In the genomic region with DNA sequence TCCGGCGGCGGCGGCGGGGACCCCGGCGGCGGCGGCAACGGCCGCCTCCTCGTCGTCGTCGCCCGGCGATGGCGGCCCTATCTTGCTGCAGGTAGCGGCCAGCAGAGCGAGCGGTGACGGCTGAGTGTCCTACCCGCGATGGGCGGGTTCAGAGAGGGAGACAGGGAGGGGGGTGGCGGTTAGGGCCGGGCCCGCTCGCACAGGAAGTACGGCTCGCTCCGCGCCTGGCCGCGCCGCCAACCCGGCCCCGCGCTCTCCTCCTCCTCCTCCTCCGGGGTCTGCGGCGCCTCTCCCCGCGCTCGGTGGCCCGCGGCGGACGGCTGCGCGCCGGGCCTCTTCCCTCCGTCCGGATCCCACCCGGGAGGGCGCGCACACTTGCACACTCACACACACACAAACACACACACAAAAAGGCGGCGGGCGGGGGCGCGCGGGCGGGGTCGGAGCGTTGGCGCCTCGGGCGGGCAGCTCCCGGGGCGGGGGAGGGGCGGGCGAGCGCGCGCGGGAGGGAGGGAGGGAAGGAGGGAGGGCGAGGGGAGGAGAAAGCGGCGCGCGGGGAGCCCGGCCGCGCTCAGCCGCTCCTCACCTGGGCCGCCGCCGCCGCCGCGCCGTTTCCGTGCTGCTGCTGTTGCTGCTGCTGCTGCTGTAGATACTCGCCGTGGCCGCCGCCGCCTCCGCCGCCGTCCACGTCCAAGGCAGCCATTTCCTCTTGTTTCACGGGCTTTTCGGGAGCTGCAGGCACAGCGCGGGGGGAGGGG, we compare ENCODE assay signal across 9 mouse cellular contexts. TPM values are rescaled to one million over a fixed set of nuclear protein-coding genes. Genes with fewer than 3 reads are reported as not detected.
DNase-seq lines count a peak whose midpoint lies in the region; ATAC-seq and TF ChIP-seq lines count a peak whose summit lies in the region.
"Had no signal": no experiment of that assay in that cellular context is flagged by ENCODE, and none has a peak within 500 bp of the region (broad histone marks: within the 10 kb centered on the region; RNA-seq: fewer than 3 reads in every experiment).

No protein-coding gene starts in this region.

- H3K4me3 ChIP-seq in E14TG2a.4 (replicated peaks; ENCODE audit: low read length) = peak overlapping the region; percentile 99
- peak overlapping the region; percentile 99 for H3K4me3 ChIP-seq in forebrain, embryonic 12.5 days (replicated peaks)
- H3K4me3 ChIP-seq in heart, postnatal 0 days (ENCODE audit: low read depth, low read length) = peak overlapping the region; percentile 95
- H3K4me3 ChIP-seq in liver, embryonic 16.5 days (ENCODE audit: low read depth, low read length) = peak overlapping the region; percentile 100
- peak overlapping the region; percentile 100 for H3K4me3 ChIP-seq in neural tube, embryonic 13.5 days

- H3K4me1 ChIP-seq in E14TG2a.4 (replicated peaks; ENCODE audit: low read depth, low read length) = peaks cover 60% of the 10 kb centered on the region
- H3K4me1 ChIP-seq in forebrain, embryonic 12.5 days = peaks cover 26% of the 10 kb centered on the region
- H3K4me1 ChIP-seq in heart, postnatal 0 days (ENCODE audit: control insufficient read depth, insufficient read depth) = peaks cover 23% of the 10 kb centered on the region
- H3K4me1 ChIP-seq in liver, embryonic 16.5 days (ENCODE audit: control insufficient read depth, low read depth, low read length) = peaks cover 18% of the 10 kb centered on the region
- H3K4me1 ChIP-seq in neural tube, embryonic 13.5 days (replicated peaks) = peaks cover 36% of the 10 kb centered on the region

- H3K27ac ChIP-seq in forebrain, embryonic 12.5 days = peak overlapping the region; percentile 100
- H3K27ac ChIP-seq in heart, postnatal 0 days (ENCODE audit: low read depth) = peak overlapping the region; percentile 100
- H3K27ac ChIP-seq in liver, embryonic 16.5 days (ENCODE audit: low read length) = peak overlapping the region; percentile 100
- peak overlapping the region; percentile 100 for H3K27ac ChIP-seq in neural tube, embryonic 13.5 days (replicated peaks)

- H3K9ac ChIP-seq in forebrain, embryonic 12.5 days = peak overlapping the region; percentile 100
- H3K9ac ChIP-seq in heart, postnatal 0 days (replicated peaks; ENCODE audit: low read depth, low read length) = peak overlapping the region; percentile 99
- peak overlapping the region; percentile 100 for H3K9ac ChIP-seq in liver, embryonic 16.5 days (ENCODE audit: low read depth, low read length)
- H3K9ac ChIP-seq in neural tube, embryonic 13.5 days = peak overlapping the region; percentile 100

- H3K36me3 ChIP-seq in E14TG2a.4 (ENCODE audit: insufficient read depth, low read length) = peaks cover 18% of the 10 kb centered on the region
- H3K36me3 ChIP-seq in forebrain, embryonic 12.5 days (replicated peaks) = no peaks in the 10 kb centered on the region
- 0 out of 2 replicates have a peak, but pooled peaks cover 8% of the 10 kb centered on the region for H3K36me3 ChIP-seq in heart, postnatal 0 days (replicated peaks; ENCODE audit: control insufficient read depth, insufficient read depth, low read length)
- peaks cover 5% of the 10 kb centered on the region; the same call in 1 of the 2 replicates for H3K36me3 ChIP-seq in liver, embryonic 16.5 days (ENCODE audit: control insufficient read depth, insufficient read depth)
- H3K36me3 ChIP-seq in neural tube, embryonic 13.5 days = 0 out of 2 replicates have a peak, but pooled peaks cover 5% of the 10 kb centered on the region

- no peaks in the 10 kb centered on the region for H3K27me3 ChIP-seq in E14TG2a.4 (ENCODE audit: insufficient read depth, low read length)
- no peaks in the 10 kb centered on the region for H3K27me3 ChIP-seq in forebrain, embryonic 12.5 days
- no peaks in the 10 kb centered on the region for H3K27me3 ChIP-seq in heart, postnatal 0 days (ENCODE audit: control insufficient read depth, insufficient read depth, low read length)
- no peaks in the 10 kb centered on the region for H3K27me3 ChIP-seq in liver, embryonic 16.5 days (ENCODE audit: control insufficient read depth, insufficient read depth, low read depth, low read length)
- H3K27me3 ChIP-seq in neural tube, embryonic 13.5 days = no peaks in the 10 kb centered on the region

- H3K4me2 ChIP-seq in forebrain, embryonic 12.5 days = peak overlapping the region; percentile 63
- peak overlapping the region; percentile 78 for H3K4me2 ChIP-seq in heart, postnatal 0 days (ENCODE audit: low read depth, low read length)
- H3K4me2 ChIP-seq in liver, embryonic 16.5 days (ENCODE audit: low read depth, low read length) = peak overlapping the region; percentile 62
- peak overlapping the region; percentile 64 for H3K4me2 ChIP-seq in neural tube, embryonic 13.5 days

- no peak for TF ChIP-seq CTCF in E14TG2a.4 (conservative IDR thresholded peaks at IDR 0.05; ENCODE audit: low read length)
- no peak for TF ChIP-seq CTCF in heart, postnatal 0 days (IDR thresholded peaks at IDR 0.05; ENCODE audit: low read depth)

- TF ChIP-seq EP300 in heart, postnatal 0 days (IDR thresholded peaks at IDR 0.05; ENCODE audit: low read depth) = peak; percentile 60; the same call in 1 of the 2 replicates

- ATAC-seq in forebrain, embryonic 12.5 days (ENCODE audit: low FRiP score) = peak; percentile 83
- peak; percentile 76 for ATAC-seq in heart, postnatal 0 days (ENCODE audit: insufficient read depth, low read depth)
- ATAC-seq in liver, embryonic 16.5 days (ENCODE audit: low read depth) = peak; percentile 76
- ATAC-seq in neural tube, embryonic 13.5 days (ENCODE audit: low read depth) = peak; percentile 81

- H3K9me3 ChIP-seq in E14TG2a.4 (ENCODE audit: low read length) = no peaks in the 10 kb centered on the region
- H3K9me3 ChIP-seq in forebrain, embryonic 12.5 days = no peaks in the 10 kb centered on the region
- no peaks in the 10 kb centered on the region for H3K9me3 ChIP-seq in heart, postnatal 0 days (replicated peaks; ENCODE audit: control insufficient read depth, low read length)
- H3K9me3 ChIP-seq in liver, embryonic 16.5 days (replicated peaks; ENCODE audit: control insufficient read depth, low read length) = no peaks in the 10 kb centered on the region
- H3K9me3 ChIP-seq in neural tube, embryonic 13.5 days = no peaks in the 10 kb centered on the region

- DNase-seq in c-Kit-positive CD71-positive TER-119-negative erythroid progenitor cells, embryonic 14.5 days (ENCODE audit: low read depth) = peak; percentile 68
- DNase-seq in heart, postnatal 0 days (ENCODE audit: low spot score) = peak; percentile 83
- peak; percentile 90 to 94 for DNase-seq in kidney, postnatal 4 days
- DNase-seq in telencephalon, adult 2 months (ENCODE audit: low read depth, low spot score) = peak; percentile 49

- 0% methylated on average over 65 of the region's 107 CpGs for WGBS in forebrain, embryonic 12.5 days
- under 1% methylated on average over 42 of the region's 107 CpGs for WGBS in heart, postnatal 0 days
- WGBS in liver, embryonic 16.5 days (ENCODE audit: insufficient replicate concordance) = under 1% methylated on average over 84 of the region's 107 CpGs
- 1% methylated on average over 53 of the region's 107 CpGs for WGBS in neural tube, embryonic 13.5 days

RNA-seq across cellular contexts. Expression of a gene that starts 1.2 kb away (rescaled TPM):
- polyA plus RNA-seq in forebrain, embryonic 12.5 days (2016; fragmentation: Nextera tagmentation; extraction: Ambion mirVana) = 77.9 and 81.8 TPM in 2 replicates
- 62.1 and 72.7 TPM in 2 replicates for total RNA-seq in heart, postnatal 0 days (2014; rRNA removed; ENCODE audit: low replicate concordance)
- polyA plus RNA-seq in heart, postnatal 0 days (2015; fragmentation: Nextera tagmentation; extraction: Ambion mirVana) = 24.7 and 28.3 TPM in 2 replicates
- polyA plus RNA-seq in liver, embryonic 16.5 days (2015; fragmentation: Nextera tagmentation; extraction: Ambion mirVana) = 30.9 and 33.3 TPM in 2 replicates
- polyA plus RNA-seq in neural tube, embryonic 13.5 days (2015; fragmentation: Nextera tagmentation; extraction: Ambion mirVana) = 39.7 and 45.1 TPM in 2 replicates

RNA-seq across cellular contexts. Expression of a gene that starts 7.4 kb away (rescaled TPM):
- polyA plus RNA-seq in forebrain, embryonic 12.5 days (2016; fragmentation: Nextera tagmentation; extraction: Ambion mirVana) = not detected in 2 replicates
- not detected in 2 replicates for total RNA-seq in heart, postnatal 0 days (2014; rRNA removed; ENCODE audit: low replicate concordance)
- not detected in 2 replicates for polyA plus RNA-seq in heart, postnatal 0 days (2015; fragmentation: Nextera tagmentation; extraction: Ambion mirVana)
- polyA plus RNA-seq in liver, embryonic 16.5 days (2015; fragmentation: Nextera tagmentation; extraction: Ambion mirVana) = not detected in 2 replicates
- polyA plus RNA-seq in neural tube, embryonic 13.5 days (2015; fragmentation: Nextera tagmentation; extraction: Ambion mirVana) = not detected in 2 replicates
- polyA plus RNA-seq: macrophage had no signal

Comparison
In these comparisons a context has a peak if more than half of its experiments do, and no peak if none do; other contexts are left out.
1. Peak in every context shown above with its lines: DNase-seq, ATAC-seq, H3K4me3 ChIP-seq and H3K27ac ChIP-seq.